Mouse (Mus musculus) olfactory bulb, adult 2 months (tissue): Measurements from ENCODE around the gene Trim28. TPM values are rescaled to one million over a fixed set of nuclear protein-coding genes. Genes with fewer than 3 reads are reported as not detected.
A peak's percentile ranks its signal among the peaks of the same experiment; 100 is the strongest.

Experiments
- H3K27ac ChIP-seq: fragments of 200-500 bp; 2 replicates; pipeline ENCODE4 v1.5.1; 2012; ENCODE audit warnings: low read depth, low read length; ENCODE audit not compliant: insufficient read depth
- H3K4me1 ChIP-seq: fragments of 200-500 bp; 2 replicates; pipeline ENCODE4 v1.6.1; 2012; ENCODE audit warnings: low read length; ENCODE audit not compliant: control insufficient read depth, insufficient read depth
- H3K4me3 ChIP-seq: fragments of 200-500 bp; 2 replicates; pipeline ENCODE4 v1.5.1; 2012; ENCODE audit warnings: mild to moderate bottlenecking, low read depth, low read length, moderate library complexity; ENCODE audit not compliant: insufficient read depth
- CTCF ChIP-seq: fragments of 200-500 bp; IDR thresholded peaks from 2 replicates; pipeline ENCODE4 v1.5.1; 2012; ENCODE audit warnings: low read depth, mild to moderate bottlenecking, low read length, moderate library complexity; ENCODE audit not compliant: insufficient read depth
- POLR2A ChIP-seq: fragments of 200-500 bp; IDR thresholded peaks from 2 replicates; pipeline ENCODE4 v1.6.1; 2012; ENCODE audit warnings: mild to moderate bottlenecking, low read depth, low read length, moderate library complexity; ENCODE audit not compliant: insufficient read depth
- WGBS: fragments of 180-500 bp; shearing (Covaris S2); methylation state at CpG from one replicate; pipeline ENCODE4 v1.1.7; 2018; 5-methylcytosine and 5-hydroxymethylcytosine counted together
- polyA plus RNA-seq: library from polyadenylated mRNA; stranded (reverse); fragments of >200 nt; gene quantifications from 2 replicates; pipeline ENCODE4 v1.2.4, GENCODE M21; 2012; ENCODE audit warnings: low replicate concordance; ENCODE audit not compliant: missing spikeins, insufficient read depth, insufficient read length

Trim28 gene
- 700 TPM in 1 of 2 replicates, not detected in the other for polyA plus RNA-seq

GRCm38 (mm10) chr7:12998851-12999250 lies at the start of gene Trim28:
TSS of gene Trim28 (plus strand) at chr7:12999114.
- 80% methylated on average over 3 of the region's 3 CpGs for WGBS
- no peak within 1 kb of the TSS for H3K27ac ChIP-seq
- TF ChIP-seq CTCF (no peak), POLR2A (no peak)
- no peak within 1 kb of the TSS for H3K4me3 ChIP-seq
- no peaks in the 10 kb centered on the region for H3K4me1 ChIP-seq

GRCm38 (mm10) chr7:12949872-12950229 lies 49.1 kb upstream of the Trim28 start:
- whole genome bisulfite sequencing: 5% methylated on average over 16 of the region's 16 CpGs
- TF ChIP-seq CTCF (no peak), POLR2A (no peak)
- Histone ChIP-seq H3K4me3 (peak overlapping the region; percentile 78), H3K4me1 (0 out of 2 replicates have a peak, but pooled peaks cover 2% of the 10 kb centered on the region), H3K27ac (peak overlapping the region; percentile 83)

- Histone ChIP-seq H3K4me1 (0 out of 2 replicates have a peak, but pooled peaks cover 2% of the 10 kb centered on the region), H3K4me3 (no peak overlapping the region), H3K27ac (no peak overlapping the region)
- WGBS: 28% methylated on average over 3 of the region's 3 CpGs
- TF ChIP-seq CTCF (no peak), POLR2A (no peak)
Observed at GRCm38 (mm10) chr7:12954896-12955295, 44.0 kb upstream of the Trim28 start.

GRCm38 (mm10) chr7:12957511-12957910 lies 41.4 kb upstream of the Trim28 start:
- no peak for TF ChIP-seq POLR2A
- no peak for TF ChIP-seq CTCF
- 71% methylated on average over 5 of the region's 5 CpGs for WGBS

GRCm38 (mm10) chr7:12958948-12959347 lies 40.0 kb upstream of the Trim28 start:
- TF ChIP-seq POLR2A (no peak), CTCF (no peak)
- Histone ChIP-seq H3K27ac (no peak overlapping the region), H3K4me1 (no peaks in the 10 kb centered on the region), H3K4me3 (no peak overlapping the region)
- WGBS: 82% methylated on average over 4 of the region's 4 CpGs

More at GRCm38 (mm10) chr7:12957511-12957910, 41.4 kb upstream of the Trim28 start:
- Histone ChIP-seq H3K4me1 (no peaks in the 10 kb centered on the region), H3K4me3 (no peak overlapping the region), H3K27ac (no peak overlapping the region)

GRCm38 (mm10) chr7:12959718-12960117 lies 39.2 kb upstream of the Trim28 start:
- H3K27ac ChIP-seq: no peak overlapping the region
- TF ChIP-seq CTCF (no peak), POLR2A (no peak)
- 27% methylated on average over 4 of the region's 4 CpGs for WGBS

GRCm38 (mm10) chr7:12961511-12962141 lies 37.3 kb upstream of the Trim28 start:
- peaks cover 4% of the 10 kb centered on the region; the same call in 1 of the 2 replicates for H3K4me1 ChIP-seq
- H3K27ac ChIP-seq: peak overlapping the region; percentile 90
- peak overlapping the region; percentile 68 for H3K4me3 ChIP-seq
- peak; percentile 37; the same call in 1 of the 2 replicates for TF ChIP-seq POLR2A
- no peak for TF ChIP-seq CTCF
- WGBS: 2% methylated on average over 29 of the region's 29 CpGs

More at GRCm38 (mm10) chr7:12959718-12960117, 39.2 kb upstream of the Trim28 start:
- Histone ChIP-seq H3K4me1 (no peaks in the 10 kb centered on the region), H3K4me3 (no peak overlapping the region)

- Histone ChIP-seq H3K4me1 (peaks cover 4% of the 10 kb centered on the region; the same call in 1 of the 2 replicates), H3K4me3 (peak within 1 kb of the TSS; percentile 70), H3K27ac (peak within 1 kb of the TSS; percentile 59)
- TF ChIP-seq POLR2A (peak; percentile 39), CTCF (peak; percentile 9; the same call in 1 of the 2 replicates)
- WGBS: under 1% methylated on average over 23 of the region's 23 CpGs
Observed at GRCm38 (mm10) chr7:12965678-12966091, 33.2 kb upstream of the Trim28 start, which contains the start of gene Zfp324. TSS of gene Zfp324 (plus strand) at chr7:12965838.

GRCm38 (mm10) chr7:12966104-12966845 lies 32.6 kb upstream of the Trim28 start:
- TF ChIP-seq POLR2A (no peak), CTCF (no peak)
- under 1% methylated on average over 29 of the region's 29 CpGs for WGBS
- peaks cover 4% of the 10 kb centered on the region; the same call in 1 of the 2 replicates for H3K4me1 ChIP-seq
- H3K4me3 ChIP-seq: peak overlapping the region; percentile 70
- H3K27ac ChIP-seq: peak overlapping the region; percentile 59
